Mouse (Mus musculus): ENCODE measurements around the gene Mctp1. TPM values are rescaled to one million over a fixed set of nuclear protein-coding genes. Genes with fewer than 3 reads are reported as not detected.

The Mctp1 gene
- total and polyA plus RNA-seq, 3 experiments: not detected

DNA sequence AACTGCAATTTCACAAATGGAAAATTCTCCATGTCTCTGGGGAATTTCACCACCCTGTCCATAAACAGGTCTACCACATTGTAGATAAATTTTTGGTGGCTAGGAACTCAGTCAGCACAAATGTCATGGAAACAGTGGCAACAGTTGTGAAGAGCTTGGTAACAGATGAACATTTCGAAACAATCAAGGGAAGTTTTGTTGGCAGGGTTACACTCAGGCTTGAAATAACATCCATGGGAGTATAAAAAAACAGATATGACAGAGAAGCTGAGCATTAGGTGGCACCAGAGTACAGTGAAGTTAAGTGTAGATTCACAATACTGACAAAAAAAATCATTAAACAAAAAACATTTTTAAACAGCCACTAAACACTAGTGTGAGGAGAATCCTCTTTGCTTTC lies 26.3 kb downstream of the Mctp1 start:
- TF ChIP-seq ZNF384 (IDR thresholded peaks at IDR 0.05; ENCODE audit: low read depth, low read length) (peak; percentile 47; the same call in 1 of the 2 replicates), USF1 (IDR thresholded peaks at IDR 0.05; ENCODE audit: low read depth, low read length) (no peak), ZC3H11A (IDR thresholded peaks at IDR 0.05; ENCODE audit: low read depth, low read length) (no peak), MYB (IDR thresholded peaks at IDR 0.05; ENCODE audit: low read depth, low read length) (no peak), HCFC1 (IDR thresholded peaks at IDR 0.05; ENCODE audit: low read depth, low read length) (no peak), SMC3 (IDR thresholded peaks at IDR 0.05; ENCODE audit: low read depth, low read length) (0 out of 2 replicates have a peak, but pooled peaks have one; percentile 15), CTCF (IDR thresholded peaks at IDR 0.05 in 2 of 3, conservative IDR thresholded peaks at IDR 0.05 in 1 of 3; ENCODE audit: control insufficient read depth in 1 of 3, insufficient read depth in 1 of 3, low read depth in 2 of 3, low read length in 3 of 3, poor library complexity in 1 of 3, severe bottlenecking in 1 of 3) (peak in 1 of 3 experiments; percentile 21; a peak in 1 of 6 replicates), KAT2A (conservative IDR thresholded peaks at IDR 0.05; ENCODE audit: low read depth, low read length) (no peak), RAD21 (IDR thresholded peaks at IDR 0.05; ENCODE audit: low read depth, low read length) (peak; percentile 20), RCOR1 (IDR thresholded peaks at IDR 0.05; ENCODE audit: low read depth, low read length) (no peak), MAFK (IDR thresholded peaks at IDR 0.05; ENCODE audit: borderline replicate concordance, low read depth, low read length) (no peak), TAL1 (IDR thresholded peaks at IDR 0.05; ENCODE audit: low read length) (no peak)
- peaks cover 5 to 15% of the 10 kb centered on the region in 2 experiments; a peak in 3 of 4 replicates for H3K4me1 ChIP-seq (ENCODE audit: control insufficient read depth in 1 of 2, insufficient read depth in 2 of 2, low read length in 2 of 2)
- no peaks in the 10 kb centered on the region for H3K9me3 ChIP-seq (replicated peaks; ENCODE audit: insufficient read depth, low read length)
- DNase-seq (ENCODE audit: low read depth, low spot score): no peak
- H3K9ac ChIP-seq (ENCODE audit: control insufficient read depth, low read depth, low read length, poor library complexity, severe bottlenecking): no peak overlapping the region
- no peaks in the 10 kb centered on the region for H3K79me2 ChIP-seq (ENCODE audit: control insufficient read depth, insufficient read depth, low read length, poor library complexity)
- H3K36me3 ChIP-seq (ENCODE audit: control insufficient read depth in 1 of 2, insufficient read depth in 2 of 2, low read length in 2 of 2): peaks cover 0 to 12% of the 10 kb centered on the region in 2 experiments; a peak in 2 of 4 replicates
- no peak overlapping the region for H3K27ac ChIP-seq (ENCODE audit: control insufficient read depth, low read depth, low read length)
- H3K27me3 ChIP-seq (ENCODE audit: control insufficient read depth in 1 of 2, insufficient read depth in 2 of 2, low read length in 2 of 2): no peaks in the 10 kb centered on the region
- H3K4me3 ChIP-seq (ENCODE audit: control insufficient read depth in 1 of 2, insufficient read depth in 1 of 2, low read depth in 2 of 2, low read length in 2 of 2): no peak overlapping the region

DNA sequence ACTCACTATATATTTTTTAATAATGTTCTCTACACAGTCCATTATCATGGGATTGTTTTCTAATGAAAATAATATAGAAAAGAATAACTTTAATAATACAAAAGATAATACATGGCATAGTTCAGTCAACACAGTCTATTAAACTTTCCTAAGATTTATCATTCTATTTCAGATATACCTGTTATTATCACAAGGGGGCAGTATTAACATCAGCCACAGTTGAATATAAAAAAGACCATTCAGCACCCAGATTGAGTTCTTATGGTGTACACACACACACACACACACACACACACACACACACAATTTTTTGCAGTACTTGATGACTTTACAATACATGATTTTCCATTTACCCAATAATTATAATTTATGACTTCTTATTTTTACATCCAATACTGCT lies 31.0 kb downstream of the Mctp1 start:
- Histone ChIP-seq H3K79me2 (ENCODE audit: control insufficient read depth, insufficient read depth, low read length, poor library complexity) (no peaks in the 10 kb centered on the region), H3K9ac (ENCODE audit: control insufficient read depth, low read depth, low read length, poor library complexity, severe bottlenecking) (no peak overlapping the region), H3K36me3 (ENCODE audit: control insufficient read depth in 1 of 2, insufficient read depth in 2 of 2, low read length in 2 of 2) (peaks cover 0 to 14% of the 10 kb centered on the region in 2 experiments; a peak in 2 of 4 replicates), H3K4me3 (ENCODE audit: control insufficient read depth in 1 of 2, insufficient read depth in 1 of 2, low read depth in 2 of 2, low read length in 2 of 2) (no peak overlapping the region), H3K27ac (ENCODE audit: control insufficient read depth, low read depth, low read length) (no peak overlapping the region), H3K9me3 (replicated peaks; ENCODE audit: insufficient read depth, low read length) (no peaks in the 10 kb centered on the region), H3K27me3 (ENCODE audit: control insufficient read depth in 1 of 2, insufficient read depth in 2 of 2, low read length in 2 of 2) (no peaks in the 10 kb centered on the region), H3K4me1 (ENCODE audit: control insufficient read depth in 1 of 2, insufficient read depth in 2 of 2, low read length in 2 of 2) (peaks cover 9 to 13% of the 10 kb centered on the region in 2 experiments)
- peak; percentile 22; the same call in 1 of the 2 replicates for TF ChIP-seq ZC3H11A (IDR thresholded peaks at IDR 0.05; ENCODE audit: low read depth, low read length)
- TF ChIP-seq POLR2AphosphoS2 (IDR thresholded peaks at IDR 0.05; ENCODE audit: low read length): no peak
- TF ChIP-seq MAFK (IDR thresholded peaks at IDR 0.05; ENCODE audit: borderline replicate concordance, low read depth, low read length): no peak
- TF ChIP-seq SMC3 (IDR thresholded peaks at IDR 0.05; ENCODE audit: low read depth, low read length): peak; percentile 42
- TF ChIP-seq RAD21 (IDR thresholded peaks at IDR 0.05; ENCODE audit: low read depth, low read length): peak; percentile 50
- peak in 1 of 3 experiments; percentile 46; a peak in 2 of 6 replicates for TF ChIP-seq CTCF (IDR thresholded peaks at IDR 0.05 in 2 of 3, conservative IDR thresholded peaks at IDR 0.05 in 1 of 3; ENCODE audit: control insufficient read depth in 1 of 3, insufficient read depth in 1 of 3, low read depth in 2 of 3, low read length in 3 of 3, poor library complexity in 1 of 3, severe bottlenecking in 1 of 3)
- DNase-seq (ENCODE audit: low read depth, low spot score): peak; percentile 26
